Mouse (Mus musculus) hindbrain, embryonic 13.5 days (tissue): ENCODE measurements around the gene Abcc9. TPM values are rescaled to one million over a fixed set of nuclear protein-coding genes. Genes with fewer than 3 reads are reported as not detected.

Experiments used
- ATAC-seq: fragments of 200-750 bp; cut with Nextera tagmentation; 2 replicates; pipeline ENCODE4 v1.8.0; 2017; ENCODE audit warnings: moderate TSS enrichment; ENCODE audit not compliant: low FRiP score
- H3K27ac ChIP-seq: fragments of 300-500 bp; sonication (generic); 2 replicates; pipeline ENCODE4 v1.5.1; 2015; ENCODE audit warnings: inconsistent platforms, mild to moderate bottlenecking, moderate library complexity
- H3K27me3 ChIP-seq: fragments of 300-500 bp; sonication (generic); 2 replicates; pipeline ENCODE4 v1.6.1; 2015; ENCODE audit warnings: mild to moderate bottlenecking, inconsistent platforms
- H3K36me3 ChIP-seq: fragments of 300-500 bp; sonication (generic); 2 replicates; pipeline ENCODE4 v1.6.1; 2015; ENCODE audit warnings: mild to moderate bottlenecking, inconsistent platforms
- H3K4me1 ChIP-seq: fragments of 300-500 bp; sonication (generic); replicated peaks from 2 replicates; pipeline ENCODE4 v1.6.1; 2015; ENCODE audit warnings: inconsistent platforms
- H3K4me2 ChIP-seq: fragments of 300-500 bp; sonication (generic); 2 replicates; pipeline ENCODE4 v1.6.1; 2015; ENCODE audit warnings: inconsistent platforms, mild to moderate bottlenecking, moderate library complexity
- H3K4me3 ChIP-seq: fragments of 300-500 bp; sonication (generic); 2 replicates; pipeline ENCODE4 v1.5.1; 2015; ENCODE audit warnings: mild to moderate bottlenecking, inconsistent platforms
- H3K9ac ChIP-seq: fragments of 300-500 bp; sonication (generic); 2 replicates; pipeline ENCODE4 v1.6.1; 2015; ENCODE audit warnings: mild to moderate bottlenecking, inconsistent platforms
- H3K9me3 ChIP-seq: fragments of 300-500 bp; sonication (generic); 2 replicates; pipeline ENCODE4 v1.6.1; 2016; ENCODE audit warnings: inconsistent platforms
- WGBS: fragments of 180-500 bp; shearing (Covaris S2); methylation state at CpG from one replicate; pipeline ENCODE4 v1.1.7; 2015; 5-methylcytosine and 5-hydroxymethylcytosine counted together
- polyA plus RNA-seq: library from polyadenylated mRNA; unstranded; fragments of >200 nt; fragmentation: Nextera tagmentation; extraction: Ambion mirVana; gene quantifications from 2 replicates; pipeline ENCODE4 v1.2.1, GENCODE M21; 2015

Gene Abcc9
- polyA plus RNA-seq, 1 experiment from 2014 or later, result 2.6 TPM

DNA sequence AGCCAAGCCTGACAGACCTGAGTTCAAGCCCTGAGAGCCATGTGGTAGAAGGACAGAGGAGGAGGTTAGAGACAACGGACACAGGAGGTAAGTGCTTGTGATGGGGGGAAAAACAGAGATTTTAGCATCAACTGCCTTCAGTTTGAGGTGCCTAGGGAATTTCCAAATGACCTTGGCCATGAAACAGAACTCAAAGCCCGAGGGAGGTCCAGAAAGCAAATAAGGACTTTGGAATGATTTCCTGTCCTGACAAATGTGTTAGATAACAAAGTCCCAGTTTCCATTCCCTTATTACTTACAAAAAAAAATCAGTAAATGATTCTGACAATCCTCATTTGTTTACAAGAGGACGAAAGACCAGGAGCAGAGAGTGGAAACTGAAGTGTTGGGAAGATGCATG lies 52.8 kb downstream of the Abcc9 start:
- Histone ChIP-seq H3K27me3 (no peaks in the 10 kb centered on the region), H3K4me3 (no peak overlapping the region), H3K4me1 (no peaks in the 10 kb centered on the region), H3K36me3 (no peaks in the 10 kb centered on the region), H3K9me3 (no peaks in the 10 kb centered on the region), H3K4me2 (no peak overlapping the region), H3K9ac (no peak overlapping the region), H3K27ac (no peak overlapping the region)
- 79% methylated on average over 3 of the region's 3 CpGs for WGBS
- no peak for ATAC-seq

DNA sequence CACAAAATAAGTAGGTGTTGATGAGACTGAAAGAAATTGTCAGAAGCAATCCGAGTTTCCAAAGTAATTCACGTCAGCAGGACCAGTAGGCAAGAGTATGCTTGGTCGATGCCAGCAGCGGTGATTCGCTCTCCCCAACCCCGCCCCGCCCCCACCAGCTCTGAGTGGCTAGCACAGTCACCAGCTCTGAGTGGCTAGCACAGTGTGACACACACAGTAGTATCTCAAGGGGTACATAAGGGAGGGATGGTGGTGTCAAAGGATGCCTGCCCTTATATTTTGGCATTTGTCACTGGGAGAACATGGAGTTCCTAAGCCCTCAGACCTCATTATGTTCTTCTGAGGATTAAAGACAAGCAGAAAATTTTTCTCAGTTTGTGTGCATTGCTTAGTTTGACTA lies 56.6 kb downstream of the Abcc9 start:
- no peak overlapping the region for H3K4me3 ChIP-seq
- WGBS, result 80% methylated on average over 7 of the region's 7 CpGs

DNA sequence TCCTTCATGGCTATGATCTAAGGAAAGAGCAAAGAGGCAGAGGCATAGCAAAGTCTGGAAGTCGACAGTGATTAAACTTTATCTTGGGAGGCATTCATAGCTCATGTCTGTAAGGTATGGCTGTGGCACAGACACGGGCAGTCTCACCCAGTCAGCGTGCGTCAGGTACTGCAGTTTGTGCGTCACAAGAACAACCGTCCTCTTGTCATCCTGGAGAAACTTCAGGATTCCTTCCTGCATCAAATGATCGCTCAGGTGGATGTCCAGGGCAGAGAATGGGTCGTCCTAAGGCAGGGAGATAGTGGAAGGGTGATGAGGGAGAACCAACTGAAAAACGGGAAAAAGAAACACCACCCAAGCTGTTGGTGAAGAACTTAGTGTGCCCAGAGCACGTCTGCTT lies 62.8 kb downstream of the Abcc9 start:
- ATAC-seq, result no peak
- WGBS, result 86% methylated on average over 10 of the region's 10 CpGs
- Histone ChIP-seq H3K4me3 (no peak overlapping the region), H3K27me3 (no peaks in the 10 kb centered on the region), H3K4me2 (no peak overlapping the region), H3K4me1 (no peaks in the 10 kb centered on the region), H3K9ac (no peak overlapping the region), H3K9me3 (no peaks in the 10 kb centered on the region), H3K27ac (no peak overlapping the region), H3K36me3 (no peaks in the 10 kb centered on the region)

More for the DNA sequence above, 56.6 kb downstream of the Abcc9 start:
- no peak for ATAC-seq
- no peaks in the 10 kb centered on the region for H3K9me3 ChIP-seq
- H3K27ac ChIP-seq, result no peak overlapping the region
- H3K4me1 ChIP-seq, result no peaks in the 10 kb centered on the region
- no peaks in the 10 kb centered on the region for H3K36me3 ChIP-seq
- no peak overlapping the region for H3K4me2 ChIP-seq
- H3K9ac ChIP-seq, result no peak overlapping the region
- H3K27me3 ChIP-seq, result no peaks in the 10 kb centered on the region

DNA sequence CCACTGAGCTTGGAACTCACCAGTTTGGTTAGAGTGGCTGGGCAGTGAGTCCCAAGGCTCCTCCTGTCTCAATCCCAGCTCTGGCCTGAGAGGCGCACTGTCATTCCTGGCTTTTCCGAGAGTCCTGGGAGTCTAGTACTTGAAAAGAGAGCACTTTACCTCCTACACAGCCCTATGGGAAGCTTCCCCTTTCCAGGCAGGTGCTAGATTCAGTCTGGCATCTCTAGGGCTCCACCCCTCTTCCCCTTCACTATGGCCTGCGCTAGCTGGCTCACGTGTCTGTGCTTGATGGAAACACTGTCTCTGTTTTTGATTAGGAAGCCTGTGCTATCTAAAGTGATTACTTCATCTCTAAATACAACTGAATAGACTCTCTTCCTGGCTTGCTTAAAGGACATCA lies 66.5 kb downstream of the Abcc9 start:
- H3K27me3 ChIP-seq, result no peaks in the 10 kb centered on the region
- ATAC-seq, result no peak
- H3K4me2 ChIP-seq, result no peak overlapping the region
- 67% methylated on average over 4 of the region's 4 CpGs for WGBS
- no peaks in the 10 kb centered on the region for H3K4me1 ChIP-seq
- H3K36me3 ChIP-seq, result no peaks in the 10 kb centered on the region
- no peak overlapping the region for H3K27ac ChIP-seq
- H3K9me3 ChIP-seq, result no peaks in the 10 kb centered on the region
- H3K4me3 ChIP-seq, result no peak overlapping the region
- no peak overlapping the region for H3K9ac ChIP-seq

DNA sequence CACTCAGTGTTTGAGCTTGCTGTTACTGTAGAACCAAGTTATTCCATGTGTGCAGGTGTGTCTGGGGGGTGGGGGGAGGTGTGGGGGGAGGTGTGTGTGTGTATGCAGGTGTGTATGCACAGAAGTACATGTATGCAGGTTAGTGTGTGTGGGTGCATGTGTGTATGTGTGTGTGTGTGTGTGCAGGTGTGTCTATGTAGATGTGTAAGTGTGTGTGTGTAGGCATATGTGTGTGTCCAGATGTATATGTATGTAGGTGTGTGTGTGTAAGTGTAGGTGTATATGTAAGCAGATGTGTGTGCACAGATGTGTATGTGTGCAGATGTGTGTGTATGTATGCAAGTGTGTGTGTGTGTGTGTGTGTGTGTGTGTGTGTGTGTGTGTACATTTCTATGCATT lies 66.9 kb downstream of the Abcc9 start:
- no peak overlapping the region for H3K27ac ChIP-seq
- no peak overlapping the region for H3K9ac ChIP-seq
- no peaks in the 10 kb centered on the region for H3K36me3 ChIP-seq
- no peak overlapping the region for H3K4me3 ChIP-seq
- no peaks in the 10 kb centered on the region for H3K27me3 ChIP-seq
- H3K4me2 ChIP-seq, result no peak overlapping the region
- no peaks in the 10 kb centered on the region for H3K9me3 ChIP-seq
- ATAC-seq, result no peak
- no peaks in the 10 kb centered on the region for H3K4me1 ChIP-seq

DNA sequence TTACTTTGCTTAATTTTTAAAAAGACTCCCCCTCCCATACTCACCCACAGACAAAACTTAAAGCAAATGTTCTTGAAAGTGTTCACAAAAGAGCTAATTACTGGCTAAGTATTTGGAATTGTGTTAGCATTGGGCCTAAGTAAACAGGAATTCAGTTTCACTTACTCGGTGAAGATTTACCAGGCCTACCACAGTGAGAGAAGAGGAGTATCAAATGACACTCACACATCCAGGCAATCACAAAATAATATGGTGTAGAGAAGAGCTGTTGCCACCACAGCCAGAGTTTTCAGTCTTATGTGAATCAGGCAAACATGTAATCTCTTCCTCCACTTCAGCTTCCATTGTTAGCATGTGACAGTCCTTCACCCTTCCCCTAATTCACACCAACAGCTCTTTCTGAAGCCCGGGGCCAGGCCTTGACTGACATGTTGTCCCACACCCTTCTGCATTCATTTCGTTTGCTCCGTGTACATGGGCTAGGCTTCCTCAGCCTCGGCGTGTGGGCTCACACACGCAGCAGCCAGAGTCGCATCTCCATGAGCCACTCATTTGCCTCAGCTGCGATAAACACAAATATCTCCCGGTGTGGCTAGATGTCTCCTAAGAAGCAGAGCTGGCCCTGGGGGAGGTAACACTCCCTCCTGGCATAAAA lies 67.5 kb downstream of the Abcc9 start:
- H3K4me3 ChIP-seq, result no peak overlapping the region
- no peaks in the 10 kb centered on the region for H3K9me3 ChIP-seq
- no peaks in the 10 kb centered on the region for H3K36me3 ChIP-seq
- no peak overlapping the region for H3K9ac ChIP-seq
- no peak overlapping the region for H3K4me2 ChIP-seq
- H3K27ac ChIP-seq, result no peak overlapping the region
- no peaks in the 10 kb centered on the region for H3K27me3 ChIP-seq
- no peak for ATAC-seq
- H3K4me1 ChIP-seq, result no peaks in the 10 kb centered on the region
- 82% methylated on average over 10 of the region's 10 CpGs for WGBS

DNA sequence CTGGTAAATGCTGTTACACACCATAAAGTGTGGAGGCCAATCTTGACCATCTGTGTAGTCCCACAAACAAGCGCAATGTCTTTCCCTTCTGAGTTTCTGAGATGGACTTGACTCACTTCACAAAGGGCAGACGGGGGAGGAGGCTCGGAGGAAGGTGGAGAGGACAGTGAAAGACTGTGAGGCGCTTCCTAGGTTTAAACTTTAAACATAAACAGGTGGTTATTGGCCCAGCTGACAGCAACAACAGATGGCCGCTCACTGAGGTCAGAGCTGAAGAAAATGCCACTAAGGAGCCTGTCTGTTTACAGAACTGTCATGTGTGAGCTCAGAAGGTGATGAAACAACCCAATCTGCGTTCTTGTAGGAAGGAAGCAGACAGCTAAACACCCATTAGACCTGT lies 78.8 kb downstream of the Abcc9 start:
- ATAC-seq, result no peak
- Histone ChIP-seq H3K4me1 (no peaks in the 10 kb centered on the region), H3K27ac (no peak overlapping the region), H3K4me3 (no peak overlapping the region), H3K27me3 (no peaks in the 10 kb centered on the region), H3K4me2 (no peak overlapping the region), H3K9ac (no peak overlapping the region), H3K36me3 (no peaks in the 10 kb centered on the region), H3K9me3 (no peaks in the 10 kb centered on the region)
- WGBS, result 81% methylated on average over 6 of the region's 6 CpGs

DNA sequence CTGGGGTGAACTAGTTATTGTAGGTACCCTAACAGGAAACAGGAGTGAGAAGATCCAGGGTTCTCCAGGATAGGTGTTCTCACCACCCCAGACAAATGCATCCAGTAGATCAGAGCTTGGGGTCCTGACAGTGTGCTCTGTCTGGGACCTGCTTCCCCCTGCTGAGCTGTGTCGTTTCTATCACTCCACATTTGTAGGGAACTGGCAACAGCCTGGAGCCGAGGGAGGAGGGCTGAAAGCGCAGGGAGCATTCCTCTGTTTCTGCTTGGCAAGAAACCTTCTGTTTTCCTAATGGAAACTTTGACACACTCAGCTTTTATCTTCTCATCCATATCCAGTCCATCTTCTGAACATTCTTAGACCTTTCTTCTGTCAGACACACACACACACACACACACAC lies 85.5 kb downstream of the Abcc9 start:
- H3K27me3 ChIP-seq, result no peaks in the 10 kb centered on the region
- 51% methylated on average over 3 of the region's 3 CpGs for WGBS
- no peak overlapping the region for H3K27ac ChIP-seq
- no peaks in the 10 kb centered on the region for H3K36me3 ChIP-seq
- no peaks in the 10 kb centered on the region for H3K9me3 ChIP-seq
- H3K4me3 ChIP-seq, result no peak overlapping the region
- no peak for ATAC-seq
- H3K9ac ChIP-seq, result no peak overlapping the region
- H3K4me2 ChIP-seq, result no peak overlapping the region
- no peaks in the 10 kb centered on the region for H3K4me1 ChIP-seq

DNA sequence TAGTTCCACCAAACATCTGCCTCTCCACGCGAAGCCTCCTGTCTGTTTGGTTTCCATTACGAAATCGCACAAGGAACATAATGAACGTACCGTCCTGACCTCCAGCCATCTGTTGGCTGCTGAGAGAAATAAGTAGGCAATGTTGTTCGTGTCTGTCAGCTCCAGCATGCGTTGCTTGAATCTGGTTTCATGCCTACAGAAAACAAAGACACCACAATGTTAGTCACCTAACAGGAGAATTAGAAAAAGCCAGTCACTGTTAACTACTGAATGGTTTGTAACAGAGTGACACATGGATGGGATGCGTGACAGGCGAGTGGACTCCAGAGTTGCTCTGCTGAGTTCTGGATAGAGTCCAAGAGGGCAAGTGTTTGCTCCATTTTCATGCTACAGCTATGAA lies 87.8 kb downstream of the Abcc9 start:
- no peaks in the 10 kb centered on the region for H3K4me1 ChIP-seq
- ATAC-seq, result no peak
- no peak overlapping the region for H3K27ac ChIP-seq
- H3K9me3 ChIP-seq, result no peaks in the 10 kb centered on the region
- no peak overlapping the region for H3K9ac ChIP-seq
- no peak overlapping the region for H3K4me3 ChIP-seq
- 75% methylated on average over 10 of the region's 10 CpGs for WGBS
- H3K27me3 ChIP-seq, result no peaks in the 10 kb centered on the region
- no peaks in the 10 kb centered on the region for H3K36me3 ChIP-seq
- no peak overlapping the region for H3K4me2 ChIP-seq

DNA sequence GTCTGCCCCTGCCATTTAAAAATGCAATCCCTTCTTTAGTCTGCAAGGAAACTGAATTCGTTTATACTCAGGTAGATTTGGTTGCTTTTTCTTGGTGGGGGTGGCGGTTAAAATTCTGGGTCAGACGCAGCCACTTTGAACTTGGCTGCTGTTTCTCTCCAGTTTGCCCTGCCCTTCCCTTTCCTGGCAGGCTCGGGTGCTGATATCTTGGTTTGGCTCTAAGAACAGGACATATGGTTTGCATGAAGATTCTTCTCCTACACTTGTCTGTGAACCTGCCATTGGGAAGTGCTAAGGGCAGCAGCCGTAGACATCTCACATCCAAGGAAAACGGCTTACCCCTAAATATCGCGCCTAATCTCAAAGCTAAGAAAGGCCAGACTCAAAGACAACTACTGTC lies 89.7 kb downstream of the Abcc9 start:
- Histone ChIP-seq H3K9me3 (no peaks in the 10 kb centered on the region), H3K36me3 (no peaks in the 10 kb centered on the region), H3K9ac (no peak overlapping the region), H3K4me1 (no peaks in the 10 kb centered on the region), H3K4me3 (no peak overlapping the region), H3K27me3 (no peaks in the 10 kb centered on the region), H3K27ac (no peak overlapping the region), H3K4me2 (no peak overlapping the region)
- no peak for ATAC-seq
- WGBS, result 93% methylated on average over 8 of the region's 8 CpGs

DNA sequence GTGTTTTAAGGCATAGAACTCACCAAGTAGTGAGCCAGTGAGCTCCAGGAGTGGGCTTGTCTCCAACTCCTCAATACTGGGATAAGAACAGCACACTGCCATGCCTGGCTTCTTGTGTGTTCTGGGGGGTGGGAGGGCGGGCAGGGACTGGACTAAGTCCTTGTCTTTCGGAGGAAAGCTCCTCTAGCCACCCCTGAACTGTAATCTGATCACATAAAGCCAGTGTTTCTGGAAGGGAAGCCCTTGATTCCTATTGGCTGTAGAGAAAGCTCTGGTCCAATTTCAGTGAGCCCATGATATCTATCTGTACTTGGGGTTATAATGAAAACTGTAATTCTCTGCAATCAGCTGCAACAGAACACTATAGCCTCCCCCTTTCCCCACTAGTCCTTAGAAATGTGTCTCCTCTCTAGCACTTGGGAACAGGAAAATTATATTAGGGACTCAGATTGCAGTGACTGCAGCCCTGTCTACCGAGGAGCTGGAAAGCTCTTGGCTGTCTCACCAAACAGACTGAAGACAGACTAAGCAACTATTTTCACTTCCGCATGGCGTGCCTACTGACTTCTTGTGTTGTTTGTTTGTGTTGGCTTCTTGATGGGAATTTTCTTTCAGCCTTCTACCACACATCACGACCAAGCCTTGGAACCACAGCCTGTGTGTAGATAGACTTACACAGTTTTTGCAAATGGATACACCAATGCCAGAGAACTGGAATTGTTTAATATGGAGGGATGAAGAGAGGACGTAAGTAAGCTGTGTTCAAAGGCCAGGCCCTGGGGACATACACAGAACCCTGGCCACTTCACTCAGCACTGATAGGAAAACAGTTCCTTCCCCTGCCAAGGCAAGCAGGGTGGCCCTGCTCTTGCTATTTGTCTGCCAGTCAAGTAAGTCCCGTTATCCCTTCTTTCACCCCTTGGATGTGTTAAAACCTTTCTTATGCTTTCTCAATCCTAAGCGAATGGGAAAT lies 92.4 kb downstream of the Abcc9 start:
- no peaks in the 10 kb centered on the region for H3K27me3 ChIP-seq
- no peak overlapping the region for H3K4me2 ChIP-seq
- H3K4me1 ChIP-seq, result no peaks in the 10 kb centered on the region
- H3K36me3 ChIP-seq, result no peaks in the 10 kb centered on the region
- 78% methylated on average over 9 of the region's 9 CpGs for WGBS
- H3K4me3 ChIP-seq, result no peak overlapping the region
- no peak overlapping the region for H3K9ac ChIP-seq
- no peak overlapping the region for H3K27ac ChIP-seq
- no peaks in the 10 kb centered on the region for H3K9me3 ChIP-seq
- no peak for ATAC-seq

DNA sequence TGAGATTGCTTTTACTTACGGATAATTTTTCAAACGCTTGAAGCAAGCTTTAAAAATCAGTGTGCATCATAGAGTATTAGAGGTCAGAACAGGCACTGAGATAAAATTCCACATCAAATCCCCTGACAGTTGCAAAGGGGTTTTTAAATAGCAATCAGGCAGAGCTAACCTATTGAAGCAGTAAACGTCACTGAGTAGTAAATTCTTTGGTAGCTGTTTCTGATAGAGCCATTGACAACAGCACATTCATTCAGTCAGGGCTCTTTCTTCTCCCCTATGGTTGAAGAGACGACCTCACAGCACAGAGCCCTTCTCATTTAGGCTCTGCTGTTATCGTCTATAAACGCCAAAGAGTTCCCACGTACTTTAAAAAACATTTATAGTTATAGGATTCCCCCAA lies 95.0 kb downstream of the Abcc9 start:
- Histone ChIP-seq H3K4me1 (no peaks in the 10 kb centered on the region), H3K9me3 (no peaks in the 10 kb centered on the region), H3K4me3 (no peak overlapping the region), H3K4me2 (no peak overlapping the region), H3K27ac (no peak overlapping the region), H3K36me3 (no peaks in the 10 kb centered on the region), H3K9ac (no peak overlapping the region), H3K27me3 (no peaks in the 10 kb centered on the region)
- no peak for ATAC-seq
- 61% methylated on average over 7 of the region's 7 CpGs for WGBS

DNA sequence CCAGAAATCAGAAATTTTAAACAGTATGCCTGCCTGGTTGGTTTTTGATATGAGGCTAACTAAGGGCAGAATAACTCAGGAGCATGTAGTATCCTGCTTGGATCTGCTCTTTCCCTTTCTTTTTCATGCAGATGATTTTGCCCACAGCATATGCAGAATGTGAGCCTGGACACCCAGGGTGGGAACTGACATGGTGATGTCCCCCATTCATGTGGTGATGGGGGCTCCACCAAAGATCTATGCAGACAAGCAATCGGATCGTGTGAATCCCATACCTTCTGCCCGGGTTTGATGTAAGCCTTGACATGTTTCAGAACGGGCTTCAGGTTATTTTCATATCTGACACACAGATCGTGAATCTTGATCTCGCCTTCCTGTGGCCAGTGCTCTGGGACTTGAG lies 99.3 kb downstream of the Abcc9 start:
- 55% methylated on average over 6 of the region's 6 CpGs for WGBS
- Histone ChIP-seq H3K27ac (no peak overlapping the region), H3K4me2 (no peak overlapping the region)

More for the DNA sequence above, 99.3 kb downstream of the Abcc9 start:
- no peak overlapping the region for H3K9ac ChIP-seq
- H3K36me3 ChIP-seq, result no peaks in the 10 kb centered on the region
- ATAC-seq, result no peak
- H3K27me3 ChIP-seq, result no peaks in the 10 kb centered on the region
- no peaks in the 10 kb centered on the region for H3K4me1 ChIP-seq
- H3K9me3 ChIP-seq, result no peaks in the 10 kb centered on the region
- no peak overlapping the region for H3K4me3 ChIP-seq
